Mouse (Mus musculus): ENCODE data around the gene Spats2. TPM values are rescaled to one million over a fixed set of nuclear protein-coding genes. Genes with fewer than 3 reads are reported as not detected.
"Not testable (repeated sequence)": the region's sequence is repeated elsewhere in the genome, so short reads cannot be mapped to it uniquely, and the experiment has no call there.

The Spats2 gene
- total and polyA plus RNA-seq, 2 experiments from 2014 or later: 24.4 to 29.6 TPM

- Histone ChIP-seq H3K9ac (no peak overlapping the region), H3K9me3 (ENCODE audit: low read length) (no peaks in the 10 kb centered on the region), H3K4me3 (ENCODE audit: low read depth, low read length) (no peak overlapping the region), H3K27me3 (ENCODE audit: insufficient read depth, low read length) (peaks cover 2% of the 10 kb centered on the region; the same call in 1 of the 2 replicates), H3K4me1 (ENCODE audit: insufficient read depth) (no peaks in the 10 kb centered on the region), H3K4me2 (ENCODE audit: low read depth) (no peak overlapping the region), H3K27ac (ENCODE audit: low read depth, low read length) (no peak overlapping the region), H3K36me3 (ENCODE audit: insufficient read depth) (no peaks in the 10 kb centered on the region)
- ATAC-seq (no peak), DNase-seq (no peak)
- 67% methylated on average over 12 of the region's 12 CpGs for WGBS
- no peak for TF ChIP-seq CTCF (IDR thresholded peaks at IDR 0.05; ENCODE audit: low read depth)
Observed at GRCm38 (mm10) chr15:99234326-99235010, 108.8 kb downstream of the Spats2 start.

- Histone ChIP-seq H3K27ac (ENCODE audit: low read depth, low read length) (no peak overlapping the region), H3K9ac (no peak overlapping the region), H3K36me3 (ENCODE audit: insufficient read depth) (peaks cover 24% of the 10 kb centered on the region), H3K9me3 (ENCODE audit: low read length) (no peaks in the 10 kb centered on the region), H3K4me2 (ENCODE audit: low read depth) (no peak overlapping the region), H3K4me3 (ENCODE audit: low read depth, low read length) (no peak overlapping the region), H3K27me3 (ENCODE audit: insufficient read depth, low read length) (no peaks in the 10 kb centered on the region), H3K4me1 (ENCODE audit: insufficient read depth) (no peaks in the 10 kb centered on the region)
- no peak for TF ChIP-seq CTCF (IDR thresholded peaks at IDR 0.05; ENCODE audit: low read depth)
- ATAC-seq: no peak
- DNase-seq: no peak
- 66% methylated on average over 11 of the region's 11 CpGs for WGBS
Observed at GRCm38 (mm10) chr15:99238006-99238405, 112.3 kb downstream of the Spats2 start.

- TF ChIP-seq CTCF (IDR thresholded peaks at IDR 0.05; ENCODE audit: low read depth): peak; percentile 33
- H3K4me3 ChIP-seq (ENCODE audit: low read depth, low read length): no peak overlapping the region
- H3K4me2 ChIP-seq (ENCODE audit: low read depth): no peak overlapping the region
- 75% methylated on average over 4 of the region's 4 CpGs for WGBS
- H3K9ac ChIP-seq: no peak overlapping the region
- no peaks in the 10 kb centered on the region for H3K4me1 ChIP-seq (ENCODE audit: insufficient read depth)
- no peaks in the 10 kb centered on the region for H3K9me3 ChIP-seq (ENCODE audit: low read length)
- H3K27ac ChIP-seq (ENCODE audit: low read depth, low read length): no peak overlapping the region
- no peak for ATAC-seq
- peaks cover 44% of the 10 kb centered on the region for H3K36me3 ChIP-seq (ENCODE audit: insufficient read depth)
- no peaks in the 10 kb centered on the region for H3K27me3 ChIP-seq (ENCODE audit: insufficient read depth, low read length)
- no peak for DNase-seq
Observed at GRCm38 (mm10) chr15:99240129-99240528, 114.4 kb downstream of the Spats2 start.

GRCm38 (mm10) chr15:99241249-99241648 is 115.5 kb downstream of the Spats2 start:
- Histone ChIP-seq H3K36me3 (ENCODE audit: insufficient read depth) (peaks cover 55% of the 10 kb centered on the region), H3K9me3 (ENCODE audit: low read length) (no peaks in the 10 kb centered on the region), H3K4me2 (ENCODE audit: low read depth) (no peak overlapping the region), H3K9ac (no peak overlapping the region), H3K4me3 (ENCODE audit: low read depth, low read length) (no peak overlapping the region), H3K27me3 (ENCODE audit: insufficient read depth, low read length) (no peaks in the 10 kb centered on the region), H3K4me1 (ENCODE audit: insufficient read depth) (no peaks in the 10 kb centered on the region), H3K27ac (ENCODE audit: low read depth, low read length) (no peak overlapping the region)
- 80% methylated on average over 4 of the region's 4 CpGs for WGBS
- no peak for DNase-seq
- TF ChIP-seq CTCF (IDR thresholded peaks at IDR 0.05; ENCODE audit: low read depth): no peak
- no peak for ATAC-seq

GRCm38 (mm10) chr15:99242045-99242444 is 116.3 kb downstream of the Spats2 start:
- Histone ChIP-seq H3K4me3 (ENCODE audit: low read depth, low read length) (no peak overlapping the region), H3K4me1 (ENCODE audit: insufficient read depth) (no peaks in the 10 kb centered on the region), H3K36me3 (ENCODE audit: insufficient read depth) (peaks cover 63% of the 10 kb centered on the region), H3K4me2 (ENCODE audit: low read depth) (no peak overlapping the region), H3K27ac (ENCODE audit: low read depth, low read length) (no peak overlapping the region), H3K9ac (no peak overlapping the region), H3K9me3 (ENCODE audit: low read length) (no peaks in the 10 kb centered on the region), H3K27me3 (ENCODE audit: insufficient read depth, low read length) (no peaks in the 10 kb centered on the region)
- ATAC-seq (no peak), DNase-seq (no peak)
- 91% methylated on average over 10 of the region's 10 CpGs for WGBS
- TF ChIP-seq CTCF (IDR thresholded peaks at IDR 0.05; ENCODE audit: low read depth): no peak

DNA sequence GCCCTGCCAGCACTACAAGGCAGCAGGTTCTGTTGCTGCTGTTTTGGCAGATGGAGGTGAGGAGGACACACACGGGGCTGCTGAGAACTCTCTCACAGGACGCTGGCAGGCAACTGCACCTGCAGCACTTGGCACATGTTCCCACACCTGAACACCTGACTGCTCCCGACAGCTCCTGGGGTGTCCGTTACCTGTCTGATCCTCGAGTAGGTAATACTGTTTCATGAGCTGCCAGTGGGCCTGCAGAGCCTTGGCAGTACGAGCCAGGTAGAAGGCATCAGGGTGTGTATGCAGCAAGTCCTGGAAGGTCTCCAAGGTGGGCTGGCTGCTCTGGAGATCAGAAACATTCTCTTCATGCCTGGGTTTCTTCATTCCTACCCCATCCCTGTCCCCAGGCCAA is 121.0 kb downstream of the Spats2 start:
- DNase-seq; H3K4me3 ChIP-seq (ENCODE audit: low read depth, low read length): not testable (repeated sequence)
- WGBS: 84% methylated on average over 6 of the region's 6 CpGs

DNA sequence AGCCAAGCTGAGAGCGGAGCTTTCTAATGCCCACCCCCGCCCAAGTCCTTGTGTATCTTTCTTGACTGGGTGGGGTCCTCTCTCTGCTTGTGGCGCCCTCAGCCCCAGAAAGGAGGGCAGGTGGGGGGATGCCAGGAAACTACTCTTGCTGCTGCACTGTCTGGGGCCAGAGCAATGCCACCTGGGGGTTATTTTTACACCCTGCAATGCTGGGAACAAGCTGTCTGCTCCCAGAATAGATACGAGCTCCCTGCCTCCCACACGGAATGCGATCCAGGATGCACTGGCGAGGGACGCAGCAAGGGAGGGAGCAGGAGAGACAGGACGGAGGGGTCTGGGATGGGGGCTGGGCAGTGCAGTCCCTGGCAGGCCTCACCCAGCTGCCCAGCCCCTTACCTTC is 123.3 kb downstream of the Spats2 start:
- ATAC-seq: no peak
- 79% methylated on average over 9 of the region's 9 CpGs for WGBS
- peaks cover 49% of the 10 kb centered on the region for H3K36me3 ChIP-seq (ENCODE audit: insufficient read depth)

More for the DNA sequence above, 121.0 kb downstream of the Spats2 start:
- not testable (repeated sequence) for H3K9me3 ChIP-seq (ENCODE audit: low read length); H3K27ac ChIP-seq (ENCODE audit: low read depth, low read length); H3K27me3 ChIP-seq (ENCODE audit: insufficient read depth, low read length); H3K9ac ChIP-seq; ATAC-seq; H3K4me1 ChIP-seq (ENCODE audit: insufficient read depth); H3K4me2 ChIP-seq (ENCODE audit: low read depth)
- peaks cover 67% of the 10 kb centered on the region for H3K36me3 ChIP-seq (ENCODE audit: insufficient read depth)

More for the DNA sequence above, 123.3 kb downstream of the Spats2 start:
- TF ChIP-seq CTCF (IDR thresholded peaks at IDR 0.05; ENCODE audit: low read depth): no peak
- Histone ChIP-seq H3K9ac (no peak overlapping the region), H3K4me1 (ENCODE audit: insufficient read depth) (peaks cover 9% of the 10 kb centered on the region), H3K9me3 (ENCODE audit: low read length) (no peaks in the 10 kb centered on the region), H3K4me2 (ENCODE audit: low read depth) (no peak overlapping the region), H3K4me3 (ENCODE audit: low read depth, low read length) (no peak overlapping the region), H3K27ac (ENCODE audit: low read depth, low read length) (no peak overlapping the region), H3K27me3 (ENCODE audit: insufficient read depth, low read length) (no peaks in the 10 kb centered on the region)
- peak; percentile 19 for DNase-seq
